Mouse (Mus musculus): ENCODE data around the gene Trpm1.
"Not testable (repeated sequence)": the region's sequence is repeated elsewhere in the genome, so short reads cannot be mapped to it uniquely, and the experiment has no call there.

Trpm1 gene

GRCm38 (mm10) chr7:64153535-64153934 is at the start of gene Trpm1:
TSS of gene Trpm1 (plus strand) at chr7:64153835.
- no peak for DNase-seq (ENCODE audit: low spot score)

DNA sequence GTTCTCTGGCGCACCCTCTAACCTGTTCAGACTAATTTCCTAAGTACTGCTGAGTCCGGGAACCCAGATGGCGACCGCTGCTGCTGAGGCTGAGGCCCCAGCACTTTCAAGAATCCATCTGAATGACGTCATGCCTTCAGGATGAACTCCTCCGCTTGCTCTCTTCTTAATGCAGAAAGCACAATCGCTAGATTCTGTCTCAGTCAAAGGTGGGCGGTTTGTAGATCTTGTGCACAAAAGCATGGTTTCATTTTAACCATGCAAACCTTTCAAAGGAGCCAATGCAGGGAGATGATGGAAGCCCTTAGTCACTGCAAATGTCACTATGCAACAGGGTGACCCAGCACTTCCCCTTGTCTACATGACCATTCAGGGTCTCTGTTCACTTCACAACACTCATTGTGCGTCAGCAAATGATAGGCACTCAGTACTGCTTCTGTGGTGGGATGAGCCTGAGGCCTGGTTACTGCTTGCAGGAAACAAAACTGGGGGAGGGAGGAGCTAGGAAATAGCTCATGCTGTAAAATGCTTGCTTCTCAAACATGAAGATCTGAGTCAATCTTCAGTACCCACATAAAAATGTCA is 31.4 kb upstream of the Trpm1 start:
- no peak for DNase-seq (ENCODE audit: low spot score)

DNA sequence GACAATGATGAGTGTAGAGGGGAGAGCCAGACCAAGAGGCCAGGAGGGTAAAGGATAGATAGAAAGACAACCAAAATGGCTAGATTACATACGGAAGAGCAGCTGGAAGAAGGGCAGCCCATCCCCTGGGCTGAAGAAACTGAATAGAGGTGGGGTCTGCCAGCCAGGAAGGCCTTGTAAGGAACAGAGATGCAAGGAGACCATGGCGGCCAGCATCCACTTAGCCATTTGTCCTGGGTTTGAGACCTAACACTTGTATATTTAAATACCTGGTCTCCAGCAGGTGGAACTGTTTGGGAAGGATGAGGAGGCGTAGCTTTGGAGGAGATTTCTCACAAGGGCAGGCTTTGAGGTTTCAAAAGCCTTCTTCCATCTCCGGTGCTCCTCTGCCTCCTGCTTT is 29.9 kb upstream of the Trpm1 start:
- no peak for DNase-seq (ENCODE audit: low spot score)

DNA sequence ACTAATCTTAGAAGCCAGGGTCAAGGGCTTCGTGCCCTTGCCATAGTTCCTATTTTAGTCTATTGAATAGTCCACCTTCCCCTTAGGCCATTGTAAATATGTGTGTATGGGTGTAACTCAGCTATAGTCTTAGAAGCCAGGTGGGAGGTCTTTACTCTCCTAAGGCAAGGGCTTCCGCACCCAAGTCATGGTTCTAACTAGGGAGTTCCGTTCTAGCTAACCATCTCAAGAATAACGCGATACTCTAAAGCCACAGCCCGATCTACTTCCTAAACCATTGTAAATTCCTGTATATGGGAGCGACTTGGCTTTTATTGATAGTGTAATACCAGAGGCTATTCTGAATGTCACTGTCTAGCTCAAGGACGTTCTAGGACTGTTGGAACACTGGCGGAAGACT is 27.6 kb upstream of the Trpm1 start:
- DNase-seq (ENCODE audit: low spot score), result not testable (repeated sequence)

GRCm38 (mm10) chr7:64139866-64140265 is 13.8 kb upstream of the Trpm1 start:
- no peak for DNase-seq (ENCODE audit: low spot score)

DNA sequence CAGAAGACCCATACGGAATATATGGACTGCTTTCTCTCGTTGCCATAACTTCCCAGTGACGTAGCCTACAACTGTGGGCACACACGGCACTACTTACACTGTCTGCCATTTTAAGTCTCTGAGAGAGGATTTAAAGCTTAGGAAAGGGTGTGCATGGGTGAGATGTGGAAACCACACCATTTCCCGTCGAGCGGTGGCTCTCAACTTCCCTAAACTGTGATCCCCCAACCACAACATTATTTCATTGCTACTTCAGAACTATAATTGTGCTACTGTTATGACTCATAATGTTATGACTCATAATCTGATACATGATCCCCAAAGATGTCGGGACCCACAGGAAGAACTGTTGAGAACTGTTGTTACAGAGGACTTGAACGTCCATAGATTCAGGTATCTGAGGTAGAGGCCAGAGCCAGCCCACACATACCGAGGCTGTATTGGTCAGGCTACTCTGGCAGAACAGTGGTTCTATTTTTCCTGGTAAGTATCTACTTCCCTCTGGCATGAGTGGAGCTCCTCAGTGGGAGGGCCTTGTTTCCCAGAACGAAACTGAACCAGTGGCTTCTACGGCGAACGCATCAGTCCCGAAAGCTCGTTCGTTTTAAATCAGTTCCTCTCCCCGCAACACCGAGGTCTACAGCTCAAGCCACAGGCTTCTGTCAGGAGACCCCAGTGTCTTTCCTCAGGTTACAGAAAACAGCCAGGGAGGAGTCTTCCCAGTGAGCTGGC is 12.2 kb upstream of the Trpm1 start:
- no peak for DNase-seq (ENCODE audit: low spot score)

- no peak for DNase-seq (ENCODE audit: low spot score)
These were observed 4.3 kb upstream of the Trpm1 start for GRCm38 (mm10) chr7:64149337-64149736.

GRCm38 (mm10) chr7:64149747-64150146 is 3.9 kb upstream of the Trpm1 start:
- DNase-seq (ENCODE audit: low spot score), result no peak

GRCm38 (mm10) chr7:64150436-64151080 is 3.1 kb upstream of the Trpm1 start:
- no peak for DNase-seq (ENCODE audit: low spot score)

- no peak for DNase-seq (ENCODE audit: low spot score)
These were observed 1.6 kb downstream of the Trpm1 start for GRCm38 (mm10) chr7:64155226-64155625.

DNA sequence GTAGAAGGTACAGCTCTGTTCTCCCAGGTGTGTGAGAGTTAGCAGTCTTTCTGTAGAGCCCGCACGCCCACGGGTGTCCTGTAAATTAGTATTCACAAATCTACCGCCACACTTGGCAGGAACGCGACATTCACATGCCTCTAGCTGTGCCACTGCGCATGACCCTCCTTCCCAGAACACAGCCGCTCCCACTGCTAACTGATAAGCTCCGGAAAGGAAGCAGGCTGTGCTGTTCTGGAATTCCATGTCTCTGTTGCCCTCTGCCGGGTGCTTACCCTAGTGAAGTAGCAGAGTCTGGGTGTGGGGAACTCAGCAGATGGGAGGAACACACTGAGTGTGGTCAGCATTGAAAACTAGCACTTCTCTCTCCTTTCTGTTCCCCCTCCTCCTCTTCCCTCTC is 2.1 kb downstream of the Trpm1 start:
- DNase-seq (ENCODE audit: low spot score), result peak; percentile 68

DNA sequence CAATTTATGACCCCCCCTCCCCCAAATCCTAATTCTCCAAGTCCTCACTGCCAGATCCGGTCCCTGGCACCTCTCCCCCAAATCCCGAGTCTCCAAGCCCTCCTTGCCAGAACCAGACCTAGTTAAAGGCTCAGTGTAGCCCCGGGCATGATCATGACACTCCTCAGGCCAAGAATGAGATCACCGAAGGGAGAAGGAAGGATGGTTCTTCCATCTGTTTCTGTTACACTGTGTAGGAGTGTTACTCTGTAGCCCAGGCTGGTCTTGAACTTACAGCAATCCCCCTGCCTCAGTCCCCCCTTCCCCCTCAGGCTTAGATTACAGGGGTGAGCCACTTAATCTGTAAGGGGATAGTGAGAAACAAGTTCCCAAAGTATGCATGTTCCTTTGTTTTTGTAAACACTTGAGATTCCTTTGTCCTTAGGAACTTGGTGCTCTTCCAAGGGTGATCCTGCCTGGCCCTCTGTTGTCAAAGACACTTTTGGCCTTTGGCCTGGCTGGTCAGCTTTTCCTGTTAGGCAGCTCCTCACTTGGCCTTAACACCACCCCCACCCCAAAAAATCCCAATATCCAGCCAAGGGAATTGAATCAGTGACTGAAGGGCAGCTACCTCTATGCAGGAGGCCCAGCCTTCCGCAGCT is 2.8 kb downstream of the Trpm1 start:
- DNase-seq (ENCODE audit: low spot score), result no peak

DNA sequence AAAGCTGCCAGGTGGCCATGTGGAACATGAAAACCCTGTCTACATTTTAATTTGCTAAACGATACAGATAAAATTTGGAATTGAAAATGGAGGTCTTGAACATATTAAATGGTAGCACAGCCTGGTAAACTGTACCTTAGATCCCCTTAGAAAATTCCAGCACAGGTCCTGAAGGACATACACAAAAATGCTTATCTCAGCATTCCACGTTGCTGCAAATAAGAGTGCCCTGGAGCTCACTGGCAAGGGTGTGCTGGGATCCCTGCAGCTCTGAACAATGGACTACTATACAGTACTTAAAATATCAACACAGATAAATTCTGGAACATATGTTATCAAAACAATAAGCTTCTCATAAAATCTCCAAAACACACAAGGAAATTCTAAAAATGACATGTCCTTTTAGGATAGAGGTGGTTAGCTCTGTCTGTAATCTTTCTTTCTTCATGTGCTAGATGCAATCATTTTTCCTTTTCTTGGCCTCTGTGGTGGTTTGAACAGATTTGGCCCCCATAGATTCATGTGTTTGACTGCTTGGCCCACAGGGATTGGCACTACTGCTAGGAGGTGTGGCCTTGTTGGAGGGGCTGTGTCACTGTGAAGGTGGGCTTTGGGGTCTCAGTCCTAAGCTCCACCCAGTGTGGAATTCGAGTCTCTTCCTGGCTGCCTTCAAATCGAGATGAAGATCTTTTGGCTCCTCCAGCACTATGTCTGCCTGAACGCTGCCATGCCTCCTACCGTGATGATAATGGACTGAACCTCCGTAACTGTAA is 3.5 kb downstream of the Trpm1 start:
- DNase-seq (ENCODE audit: low spot score), result no peak

DNA sequence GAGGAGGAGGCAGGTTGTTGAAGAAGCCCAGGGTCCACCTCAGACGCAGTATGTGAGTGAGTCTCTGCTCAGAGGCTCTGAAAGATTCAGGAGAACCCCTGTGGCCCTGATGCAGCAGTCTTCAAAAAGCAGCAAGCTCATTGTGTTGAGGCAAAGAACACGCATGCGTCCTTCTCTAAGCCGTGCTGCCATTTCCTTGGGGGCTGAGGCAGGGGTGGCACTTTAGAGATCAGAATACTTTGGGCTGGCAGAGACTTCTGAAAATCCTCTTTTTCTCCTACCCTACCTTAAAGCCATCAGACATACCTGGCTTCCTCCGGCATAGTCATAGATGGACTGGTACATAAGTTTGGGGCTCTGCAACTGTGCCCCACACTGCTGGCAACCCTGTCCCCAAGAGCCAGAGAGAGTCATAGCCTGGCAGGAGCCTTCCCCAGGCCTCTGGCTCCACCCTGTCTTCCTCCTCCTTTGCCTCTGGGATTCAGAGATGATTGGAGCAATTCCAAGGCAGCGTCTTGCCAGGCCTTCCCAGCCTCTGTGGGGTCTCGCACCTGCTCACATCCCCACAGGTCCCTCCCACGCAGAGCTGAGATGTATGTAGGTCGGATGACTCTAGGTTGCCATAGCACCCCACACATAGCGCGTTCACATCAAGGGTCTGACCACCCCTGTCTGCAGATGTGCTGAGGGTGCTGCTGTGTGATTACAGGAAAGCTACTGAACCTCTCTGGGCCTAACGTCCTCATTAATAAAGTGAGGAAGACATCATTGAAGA is 4.8 kb downstream of the Trpm1 start:
- no peak for DNase-seq (ENCODE audit: low spot score)

DNA sequence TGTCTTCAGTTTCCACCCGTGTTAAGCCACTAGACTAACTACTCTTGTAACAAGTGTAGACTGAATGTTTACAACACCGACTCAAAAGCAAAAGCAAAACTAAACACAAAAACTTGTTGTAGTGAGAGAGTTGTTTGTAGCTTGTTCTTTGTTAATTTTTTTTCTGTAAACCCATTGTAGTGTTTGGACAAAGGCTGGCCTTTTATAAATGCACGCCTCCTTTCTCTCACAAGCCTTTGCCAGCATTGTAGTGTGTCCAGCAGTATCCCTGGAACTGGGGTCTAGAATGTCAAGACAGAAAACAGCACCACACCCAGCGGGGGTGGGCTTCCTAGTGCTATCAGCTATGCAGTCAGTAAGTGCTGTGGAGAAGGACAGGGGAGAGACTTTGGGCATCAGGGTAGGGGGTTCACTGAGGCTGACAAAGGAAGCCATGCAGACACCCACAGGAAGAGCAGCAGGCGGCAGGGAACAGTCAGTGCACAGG is 5.5 kb downstream of the Trpm1 start:
- DNase-seq (ENCODE audit: low spot score), result no peak

- DNase-seq (ENCODE audit: low spot score), result no peak
These were observed 6.3 kb downstream of the Trpm1 start for GRCm38 (mm10) chr7:64159612-64160591.

DNA sequence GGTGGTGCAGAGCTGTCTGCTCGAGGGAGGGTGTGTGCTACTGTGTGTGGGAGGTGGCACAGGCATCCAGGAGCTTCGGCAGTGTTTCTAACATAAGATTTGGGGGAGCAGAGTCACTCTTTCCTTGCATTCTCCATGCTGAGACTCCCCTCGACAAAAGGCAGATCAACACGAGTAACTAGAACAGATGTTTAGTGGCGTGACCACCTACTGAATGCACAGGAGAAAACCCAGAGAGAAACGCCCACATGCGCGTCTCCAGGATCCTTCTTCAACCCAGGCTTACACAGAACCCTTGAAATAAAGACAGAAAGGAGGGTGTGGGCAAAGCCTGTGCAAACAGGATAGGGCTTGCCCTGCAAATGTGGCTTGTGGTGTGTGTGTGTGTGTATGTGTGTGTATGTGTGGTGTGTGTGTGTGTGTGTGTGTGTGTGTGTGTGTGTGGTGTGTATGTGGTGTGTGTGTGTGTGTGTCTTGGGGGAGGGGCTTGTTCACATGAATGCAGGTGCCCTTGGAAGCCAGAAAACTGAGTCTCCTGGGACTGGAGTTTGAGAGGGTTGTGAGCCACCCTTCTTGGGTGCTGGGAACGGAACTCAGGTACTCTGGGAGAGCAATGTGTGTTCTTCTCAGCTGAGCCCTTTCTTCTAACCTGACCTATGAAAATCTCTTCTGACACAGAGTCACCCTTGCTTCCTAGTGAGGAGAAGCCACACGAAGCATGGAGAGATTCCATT is 7.3 kb downstream of the Trpm1 start:
- no peak for DNase-seq (ENCODE audit: low spot score)

- DNase-seq (ENCODE audit: low spot score), result no peak
These were observed 8.4 kb downstream of the Trpm1 start for GRCm38 (mm10) chr7:64161990-64162389.

GRCm38 (mm10) chr7:64163086-64163485 is 9.5 kb downstream of the Trpm1 start:
- DNase-seq (ENCODE audit: low spot score), result no peak
